Mouse (Mus musculus): ENCODE measurements around the gene Zfp385b.

Zfp385b gene

DNA sequence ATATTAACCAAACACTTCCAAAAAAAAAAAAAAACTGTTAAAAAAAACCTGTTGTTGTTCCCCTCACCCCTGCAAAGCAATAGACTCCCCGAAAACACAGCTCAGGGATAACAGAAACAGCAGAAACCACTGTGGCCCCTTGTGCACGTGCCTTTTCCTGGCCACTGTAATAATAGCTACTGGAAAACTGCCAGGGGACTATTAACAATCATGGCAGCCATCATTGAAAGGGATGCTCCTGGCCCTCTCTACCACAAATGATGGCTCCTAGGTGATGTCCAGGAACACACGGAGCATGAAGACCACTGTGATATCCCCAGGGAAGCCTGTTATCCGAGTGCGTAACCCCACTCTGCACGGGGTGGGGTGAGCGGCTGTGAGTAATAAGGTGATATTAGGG lies 304.4 kb downstream of the Zfp385b start:
- DNase-seq: no peak

DNA sequence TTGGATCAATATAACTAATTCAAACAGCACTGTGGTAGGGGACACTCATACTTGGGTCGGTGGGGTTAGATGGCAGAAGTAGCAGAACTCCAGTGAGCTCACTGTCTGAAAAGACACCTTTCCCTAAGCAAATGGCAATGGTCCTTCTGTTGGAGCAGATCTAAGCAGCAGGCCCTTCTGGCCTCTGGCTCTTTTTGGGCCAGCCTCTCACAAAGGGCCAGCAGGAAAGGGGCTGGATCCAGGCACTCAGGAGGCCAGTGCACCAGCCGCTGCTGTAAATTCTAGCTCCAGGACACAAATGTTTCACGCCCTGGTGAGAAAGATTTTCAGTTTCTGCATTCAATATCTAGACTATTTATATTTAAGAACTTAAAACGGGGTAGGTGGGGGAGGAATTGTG lies 305.0 kb downstream of the Zfp385b start:
- DNase-seq: no peak

DNA sequence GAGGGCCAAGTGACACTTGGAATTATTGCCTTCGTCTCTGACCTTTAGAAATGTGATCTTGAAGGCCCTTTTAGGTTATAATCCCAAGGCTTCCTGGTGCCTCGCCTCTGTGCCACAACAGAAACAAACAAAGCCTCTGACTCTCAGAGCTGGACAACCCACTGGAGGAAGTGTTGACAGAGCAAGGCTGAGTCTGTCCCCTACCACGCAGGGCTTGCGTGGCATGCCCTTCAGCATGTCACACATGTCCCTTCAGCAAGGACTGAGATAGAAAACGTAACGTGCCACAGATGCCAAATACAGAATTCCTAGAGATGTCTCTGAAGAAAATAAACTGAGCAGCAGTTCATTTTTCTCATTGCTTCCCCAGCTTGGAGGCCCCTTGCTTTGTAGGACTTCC lies 310.7 kb downstream of the Zfp385b start:
- DNase-seq: no peak

DNA sequence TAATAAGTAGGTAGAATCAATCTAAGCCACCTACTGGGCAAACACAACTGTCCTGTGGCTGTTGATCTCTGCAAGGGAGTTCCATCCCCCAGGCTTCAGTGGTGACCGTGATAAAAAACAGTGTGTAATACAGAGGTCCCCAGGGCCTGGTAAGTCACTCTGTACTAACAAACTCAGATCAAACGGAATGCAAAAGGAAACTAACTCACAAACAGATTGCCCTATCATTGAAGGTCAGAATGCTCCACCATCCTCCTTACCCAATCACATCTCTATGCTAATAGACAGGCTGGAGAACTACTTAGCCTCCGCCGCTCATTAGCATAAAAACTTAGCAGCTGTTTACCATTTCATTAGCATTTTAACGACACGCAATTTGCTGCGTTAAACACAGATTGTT lies 313.1 kb downstream of the Zfp385b start:
- DNase-seq: peak; percentile 35

DNA sequence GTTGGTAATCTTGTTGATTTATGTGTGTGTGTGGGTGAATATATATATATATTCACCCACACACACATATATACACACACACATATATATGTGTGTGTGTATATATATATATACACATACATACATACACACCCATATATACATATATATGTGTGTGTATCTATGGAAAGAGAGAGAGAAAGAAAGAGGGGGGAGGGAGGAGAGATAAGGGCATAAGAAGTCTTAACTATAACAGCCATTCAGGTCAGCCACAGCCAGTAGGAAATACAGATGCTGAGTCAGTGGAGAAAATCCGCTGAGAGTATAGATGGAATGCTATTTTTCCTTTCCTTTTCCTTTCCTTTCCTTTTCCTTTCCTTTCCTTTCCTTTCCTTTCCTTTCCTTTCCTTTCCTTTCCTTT lies 313.8 kb downstream of the Zfp385b start:
- DNase-seq: no peak

DNA sequence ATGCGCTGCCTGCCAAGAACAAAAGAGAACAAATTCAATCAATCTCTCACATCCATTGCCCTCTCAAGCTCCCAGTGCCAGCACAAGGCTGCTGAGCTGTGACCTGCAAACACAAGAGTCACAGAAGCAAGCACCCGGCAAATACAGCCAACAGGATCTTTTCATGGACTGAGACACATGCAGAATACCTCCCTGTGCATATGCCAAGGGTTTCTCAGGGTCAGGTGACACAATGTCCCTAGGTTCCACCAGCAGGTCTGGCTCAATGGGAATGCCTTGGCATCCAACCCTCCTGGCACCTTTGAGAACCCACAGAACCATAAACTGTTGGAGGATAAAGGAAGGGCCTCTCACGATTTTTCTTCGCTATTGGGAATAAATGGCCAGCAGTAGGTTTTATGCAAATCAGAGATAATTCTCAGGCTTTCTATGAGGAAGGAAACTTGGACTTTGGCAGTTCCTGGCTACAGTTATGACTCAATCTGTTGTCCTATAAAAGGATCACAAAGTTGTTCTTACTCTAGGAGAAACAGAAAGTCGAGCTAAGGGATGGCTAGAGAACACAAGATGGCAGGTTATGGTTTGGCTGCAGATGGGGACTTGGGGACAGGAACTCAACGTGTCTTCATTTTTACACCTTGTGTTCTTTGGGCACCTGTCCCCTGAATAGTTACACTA lies 315.6 kb downstream of the Zfp385b start:
- no peak for DNase-seq

DNA sequence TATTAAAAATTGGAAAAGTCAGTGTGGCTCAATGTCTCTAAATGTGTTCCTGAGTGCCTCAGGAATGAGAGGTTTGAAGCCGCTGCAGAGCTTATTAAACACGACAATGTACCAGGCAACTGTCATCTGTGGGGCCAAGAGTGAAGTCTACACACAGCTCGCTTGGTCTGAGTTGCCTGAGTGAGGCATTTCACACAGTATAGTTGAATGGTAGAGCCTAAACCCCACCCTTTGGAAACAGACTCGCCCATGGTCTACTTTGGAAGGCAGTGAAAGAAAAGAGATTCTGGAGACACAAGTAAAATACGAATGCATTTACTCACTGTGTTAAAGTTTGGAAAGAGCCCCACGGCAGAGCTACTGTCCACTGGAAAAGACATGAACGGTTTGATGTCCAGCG lies 316.2 kb downstream of the Zfp385b start:
- DNase-seq: no peak

DNA sequence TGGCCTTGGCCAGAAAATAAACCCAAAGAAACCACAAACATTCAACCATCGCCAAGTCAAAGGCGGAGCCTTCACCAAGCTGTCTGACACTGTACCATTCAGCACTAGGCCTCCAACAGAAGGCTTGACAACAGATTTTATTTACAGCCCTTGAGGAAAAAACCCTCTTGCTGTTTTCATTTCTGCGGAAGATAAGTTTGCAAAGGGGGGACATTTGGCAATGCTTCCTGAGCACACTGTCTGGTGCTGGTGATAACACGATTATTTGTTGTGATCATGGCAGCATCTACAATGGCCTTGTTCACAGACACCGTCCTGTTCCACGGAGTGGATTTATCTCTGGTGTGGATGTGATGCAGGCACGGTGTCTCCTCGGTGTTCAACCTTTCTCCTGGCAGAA lies 317.0 kb downstream of the Zfp385b start:
- DNase-seq: no peak

DNA sequence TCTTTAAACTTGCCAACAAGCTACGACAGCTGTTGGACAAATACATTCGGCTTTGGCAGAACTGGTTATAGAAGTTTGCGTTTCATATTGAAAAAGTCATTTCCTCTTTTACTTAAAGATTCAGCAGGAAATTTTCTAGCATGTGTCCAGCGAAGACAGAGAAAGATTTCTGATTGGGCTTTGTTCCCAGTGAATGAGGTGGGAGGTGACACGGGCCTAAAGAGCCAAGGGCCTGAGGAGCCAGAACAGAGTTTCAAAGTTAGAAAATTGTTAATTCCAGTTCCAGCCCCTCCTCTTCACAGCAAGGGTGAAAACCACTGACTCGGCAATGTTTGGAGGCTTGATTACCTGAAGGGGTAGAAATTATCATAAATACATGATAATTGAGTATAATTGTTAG lies 319.0 kb downstream of the Zfp385b start:
- DNase-seq: no peak

DNA sequence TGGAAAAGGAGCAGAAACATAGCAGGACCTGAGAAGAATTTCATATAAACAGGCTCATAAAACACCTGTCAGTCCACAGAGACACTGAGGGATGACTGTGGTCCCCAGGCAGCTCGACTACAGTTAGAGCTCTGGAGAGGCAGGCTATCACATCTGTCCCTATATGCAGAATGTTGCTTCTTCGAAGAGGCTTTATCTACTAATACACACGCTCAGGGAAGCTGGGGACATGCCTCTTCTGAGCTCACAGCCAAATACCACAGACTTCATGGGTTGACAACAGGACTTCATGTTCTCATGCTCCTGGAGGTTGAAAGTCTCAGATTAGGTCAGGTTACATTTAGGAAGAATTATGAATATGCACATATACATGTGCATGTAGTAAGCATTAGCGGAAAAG lies 321.1 kb downstream of the Zfp385b start:
- DNase-seq: no peak

DNA sequence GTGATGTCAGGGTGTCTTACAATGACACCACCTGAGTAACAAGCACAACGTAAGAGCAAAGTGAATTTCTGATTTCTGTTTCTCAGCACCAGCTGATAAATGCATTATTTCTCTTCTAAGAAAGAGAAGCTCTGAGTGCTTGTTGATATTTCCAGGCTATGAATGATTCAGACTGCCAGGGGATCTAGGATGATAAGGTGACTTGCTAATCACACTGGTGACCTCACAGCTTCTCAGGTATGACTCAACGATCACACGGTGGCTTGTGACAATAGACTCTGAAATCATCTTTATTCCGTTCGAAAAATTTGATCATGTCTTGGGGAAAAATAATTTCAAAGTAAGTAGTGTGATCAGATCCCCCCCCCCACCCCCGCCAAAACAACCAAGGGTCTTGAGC lies 321.5 kb downstream of the Zfp385b start:
- DNase-seq: no peak

DNA sequence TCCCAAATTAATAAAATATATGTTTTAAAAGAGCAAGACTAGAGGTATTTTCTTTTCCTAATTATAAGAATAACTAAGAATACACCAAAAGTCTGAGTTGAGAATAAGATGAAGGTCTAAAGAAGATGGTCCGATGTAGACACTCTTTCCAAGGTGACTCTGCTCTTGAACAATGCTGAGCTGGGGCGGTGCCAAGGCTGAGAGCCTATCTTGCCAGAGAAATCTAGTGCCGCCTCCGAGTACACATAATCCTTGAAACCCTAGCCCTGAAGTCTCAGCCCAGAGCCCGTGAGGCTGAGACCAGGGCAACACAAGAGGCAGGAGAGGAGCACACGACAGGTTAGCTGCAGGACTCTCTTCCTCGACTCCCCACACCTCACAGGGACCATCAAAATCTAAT lies 323.4 kb downstream of the Zfp385b start:
- no peak for DNase-seq

DNA sequence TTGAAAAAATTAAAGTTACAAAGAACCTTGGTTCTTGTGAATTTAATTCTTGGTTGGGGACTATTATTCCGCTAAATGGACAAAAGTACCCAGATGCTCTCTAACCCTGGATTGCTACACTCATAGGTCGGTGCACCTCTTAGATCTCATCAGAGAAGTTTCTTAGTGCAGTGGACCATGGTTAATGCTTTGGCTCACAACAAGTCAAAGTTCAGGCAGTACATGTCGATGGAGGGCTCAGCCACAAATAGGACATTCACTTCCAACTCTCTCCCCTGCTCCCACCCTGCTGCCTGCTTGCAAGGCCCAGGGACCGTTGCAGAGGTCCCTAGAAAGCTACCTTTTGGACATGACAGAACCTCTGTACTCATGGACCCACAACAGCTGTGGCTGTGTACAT lies 324.1 kb downstream of the Zfp385b start:
- no peak for DNase-seq

DNA sequence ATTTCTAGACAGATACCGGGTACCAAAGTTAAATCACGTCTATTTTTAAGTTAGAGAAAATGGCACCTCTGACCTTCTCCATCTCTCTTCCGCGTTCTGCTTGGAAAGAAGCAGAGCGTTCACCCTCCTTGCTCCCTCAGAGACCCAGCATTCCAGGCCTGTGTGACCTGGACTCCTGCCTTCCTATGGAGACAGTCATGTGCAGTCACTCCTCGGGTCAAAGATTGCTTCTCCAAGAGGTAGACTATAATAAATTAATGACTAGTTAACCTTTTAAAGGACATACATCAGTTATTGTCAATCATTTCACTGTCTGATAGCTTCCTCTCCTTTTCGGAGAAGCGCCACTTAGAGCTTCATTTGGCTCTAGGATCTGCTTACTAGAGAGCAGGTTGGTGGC lies 325.7 kb downstream of the Zfp385b start:
- no peak for DNase-seq

DNA sequence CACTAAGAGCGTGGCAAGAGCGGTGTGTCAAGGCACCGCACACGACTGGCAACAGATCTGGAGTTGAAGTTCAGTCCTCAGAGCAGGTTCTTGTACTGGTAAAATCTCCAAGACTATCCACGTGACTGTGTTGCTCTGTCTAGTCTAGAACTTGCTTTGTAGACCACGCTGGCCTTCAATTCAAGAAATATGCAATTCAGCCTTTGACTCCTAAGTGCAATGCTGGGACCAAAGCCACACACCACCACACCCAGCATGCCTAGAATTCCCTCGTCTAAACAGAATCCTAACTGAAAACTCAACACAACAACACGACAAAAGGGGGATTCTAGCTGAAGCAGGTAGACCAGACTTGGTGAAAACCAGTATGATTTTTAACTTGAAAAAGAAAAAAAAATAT lies 332.3 kb downstream of the Zfp385b start:
- DNase-seq: no peak

DNA sequence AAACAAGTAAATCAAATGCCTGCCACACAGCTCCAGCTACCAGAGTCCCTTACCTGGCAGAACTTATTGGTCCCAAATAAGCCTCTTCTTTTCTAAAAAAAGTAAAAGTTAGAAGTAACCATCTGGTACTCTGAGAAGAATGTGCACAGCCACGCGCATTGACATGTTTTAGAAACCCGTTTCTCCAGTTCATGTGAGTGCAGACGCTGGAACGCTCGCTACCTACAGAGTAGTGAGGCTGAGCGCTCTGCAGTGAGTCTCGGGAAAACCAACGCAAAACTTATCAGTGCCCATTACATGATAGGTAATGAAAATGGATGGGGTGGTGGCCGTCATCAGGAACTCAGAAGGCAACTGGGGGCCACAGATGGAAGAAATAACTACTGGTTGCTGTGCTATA lies 338.2 kb downstream of the Zfp385b start:
- peak; percentile 23 for DNase-seq

DNA sequence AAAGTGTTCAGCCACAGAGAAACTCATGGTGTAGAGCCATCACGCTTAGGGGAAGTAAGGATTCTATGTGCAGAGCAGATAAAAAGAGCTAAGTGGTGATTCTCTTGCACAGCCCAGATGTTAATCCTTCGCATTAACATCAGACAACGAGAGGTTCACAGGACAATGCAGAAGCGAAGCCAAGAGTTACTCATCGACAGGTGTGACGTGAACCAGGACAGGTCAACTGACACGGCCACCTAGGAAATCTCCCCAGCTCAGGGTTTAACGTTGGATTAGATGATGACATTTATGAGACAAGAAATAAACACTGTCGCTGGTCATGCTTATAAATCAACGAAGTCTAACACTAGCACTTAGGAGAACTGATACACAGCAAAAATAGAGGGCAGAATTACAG lies 341.9 kb downstream of the Zfp385b start:
- DNase-seq: no peak

DNA sequence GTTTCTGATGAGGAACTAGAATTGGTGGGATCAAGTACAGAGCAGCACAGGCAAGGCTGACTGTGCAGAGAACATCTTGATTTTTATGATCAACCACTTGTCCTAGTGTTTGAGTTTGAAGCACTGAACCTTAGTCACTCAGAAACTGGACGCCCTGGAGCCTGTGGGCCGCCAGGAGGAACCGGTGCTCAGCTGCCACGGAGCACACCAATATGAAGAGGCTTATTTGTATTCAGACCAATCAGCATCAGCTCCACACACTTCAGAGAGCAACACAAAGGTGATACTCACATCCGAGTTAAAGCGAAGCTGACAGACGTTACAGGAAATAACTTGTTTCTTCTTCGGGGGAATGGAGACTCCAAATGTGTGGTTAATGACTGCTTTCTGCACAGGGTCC lies 343.0 kb downstream of the Zfp385b start:
- DNase-seq: no peak

DNA sequence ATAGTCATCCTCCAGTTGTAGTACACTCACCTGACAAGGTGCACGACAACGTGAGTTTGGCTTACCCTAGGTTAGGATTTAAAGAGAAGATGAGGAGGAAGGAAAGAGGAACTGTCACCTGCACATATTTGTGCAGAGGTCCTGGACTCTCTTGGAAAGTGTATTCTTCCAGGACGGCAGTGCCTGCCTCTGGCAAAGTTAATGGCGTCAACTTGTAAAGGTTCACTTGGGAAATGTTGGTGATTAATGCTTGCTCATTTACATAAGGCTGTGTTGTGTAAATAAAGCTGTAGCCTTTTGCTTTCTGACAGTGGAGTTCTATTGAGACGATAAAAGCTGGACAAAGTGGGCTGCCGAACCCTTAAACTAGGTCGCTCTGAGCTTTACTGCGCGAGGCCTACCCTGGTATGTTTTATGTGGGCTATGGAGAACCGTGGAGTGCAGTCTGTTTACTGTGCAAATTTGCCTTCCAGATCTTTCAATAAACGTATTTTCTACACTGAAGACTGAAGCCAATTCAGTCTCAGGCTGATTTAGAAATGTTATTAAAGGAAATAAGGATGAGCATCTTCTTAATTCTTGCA lies 347.1 kb downstream of the Zfp385b start:
- no peak for DNase-seq

DNA sequence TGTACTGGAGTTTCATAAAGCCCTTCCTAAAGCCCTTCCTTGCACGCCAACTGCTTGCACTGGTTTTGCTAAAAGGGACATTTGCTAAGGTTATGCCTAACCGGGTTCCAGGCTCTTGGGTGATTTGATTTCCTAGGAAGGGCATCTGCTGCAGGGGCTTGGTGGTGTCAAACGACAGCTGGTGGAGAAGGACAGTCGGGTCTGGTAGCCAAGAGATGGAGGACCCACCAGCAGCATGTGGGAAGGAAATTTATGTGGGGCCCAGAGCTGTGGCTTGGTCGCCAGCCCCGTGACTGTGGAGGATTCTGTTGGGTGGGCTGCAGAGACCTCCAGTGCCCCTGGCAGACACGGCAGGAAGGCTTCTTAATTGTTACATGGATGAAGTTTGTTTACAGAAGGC lies 348.7 kb downstream of the Zfp385b start:
- no peak for DNase-seq

DNA sequence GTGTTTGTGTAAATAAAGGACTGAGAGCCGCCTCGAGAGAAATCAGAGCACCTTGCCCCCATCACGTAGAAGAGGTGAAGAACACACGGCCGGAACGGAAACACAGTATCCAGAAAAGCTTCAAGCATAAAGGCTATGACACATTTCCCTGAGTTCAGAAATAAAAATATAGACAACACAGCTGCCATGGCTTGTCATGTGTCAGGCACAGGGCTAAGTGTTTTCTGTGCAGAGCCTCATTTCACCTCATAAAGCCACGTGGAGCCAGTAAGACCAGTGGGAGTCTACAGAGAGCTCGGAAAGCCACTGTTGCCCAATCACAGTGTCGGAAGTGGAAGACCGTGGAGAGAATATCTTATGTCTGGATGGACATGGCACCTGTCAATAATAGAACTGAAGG lies 358.0 kb downstream of the Zfp385b start:
- no peak for DNase-seq

DNA sequence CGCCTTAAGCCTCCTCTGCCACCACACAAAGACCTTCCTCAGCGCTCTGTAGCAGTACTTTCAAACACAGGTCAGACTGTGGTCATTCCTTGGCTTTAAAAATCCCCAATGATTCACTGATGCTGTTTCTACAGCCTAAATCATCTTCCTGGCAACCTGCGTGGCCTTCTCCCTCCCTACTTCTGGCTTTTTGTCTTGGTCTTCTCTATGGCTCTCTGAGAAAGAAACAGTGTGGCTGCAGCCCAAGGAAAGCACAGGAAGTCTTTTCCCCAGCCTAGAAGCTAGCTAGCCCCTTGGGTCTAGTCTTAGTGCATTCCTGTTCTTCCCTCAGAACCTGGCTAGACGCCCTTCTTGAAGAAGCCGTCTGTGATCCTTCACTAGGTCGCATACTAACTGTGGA lies 359.4 kb downstream of the Zfp385b start:
- DNase-seq: no peak

DNA sequence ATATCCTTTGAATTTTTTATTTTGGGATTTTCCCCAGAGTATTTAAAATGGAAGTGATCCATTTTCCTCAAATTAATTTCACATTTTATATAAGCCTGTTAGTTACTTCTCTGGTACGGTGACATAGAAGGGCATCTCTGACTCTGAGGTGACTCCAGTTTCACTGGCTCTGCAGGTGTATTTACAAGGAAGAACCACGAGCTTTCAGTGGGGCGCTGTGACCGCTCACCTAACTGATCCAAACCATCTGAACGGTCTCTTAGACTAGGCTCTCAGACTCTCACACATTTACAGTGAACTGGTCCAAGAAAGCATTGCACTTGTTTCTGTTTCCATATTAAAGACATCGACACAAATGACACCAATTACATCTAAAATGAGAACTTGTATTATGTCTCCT lies 361.0 kb downstream of the Zfp385b start:
- no peak for DNase-seq

DNA sequence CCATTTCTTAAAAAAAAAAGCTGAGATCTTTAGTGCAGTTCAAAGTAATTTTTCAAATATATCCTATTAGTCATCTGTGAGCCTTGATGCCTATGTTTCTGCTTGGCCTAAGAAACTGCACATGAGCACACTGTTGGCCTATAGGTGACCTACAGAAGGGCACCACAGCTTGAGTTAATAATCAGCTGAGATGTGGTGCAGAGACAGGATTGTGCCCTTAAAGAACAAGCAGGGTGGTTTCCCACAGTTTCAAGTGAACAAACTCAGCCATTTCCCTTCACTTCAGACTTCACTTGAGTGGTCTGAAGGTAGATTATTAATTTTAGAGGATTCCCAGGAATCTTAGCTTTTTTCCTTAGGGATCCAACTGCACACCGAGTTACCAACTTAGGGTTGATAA lies 362.3 kb downstream of the Zfp385b start:
- DNase-seq: no peak

DNA sequence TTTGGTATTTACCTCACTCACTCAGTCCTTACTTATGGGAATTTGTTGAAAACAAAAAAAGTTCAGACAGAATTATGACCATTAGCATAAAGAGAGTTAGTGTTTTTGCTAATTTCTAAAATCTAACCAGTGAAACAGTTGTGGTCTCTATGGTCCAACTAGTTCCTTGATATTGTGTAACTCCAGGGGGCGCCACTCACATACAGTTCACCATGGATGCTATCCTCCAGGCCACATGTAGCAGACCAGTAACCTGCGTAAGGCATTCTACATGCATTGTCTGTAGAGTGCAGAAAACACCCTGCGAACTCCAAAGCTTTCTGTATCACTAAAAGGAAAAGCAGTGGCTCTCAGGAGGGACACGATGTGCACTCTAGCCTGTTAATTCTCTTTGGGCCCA lies 362.8 kb downstream of the Zfp385b start:
- DNase-seq: peak; percentile 77
